Mouse (Mus musculus): ENCODE results near the gene Skp1a. TPM values are rescaled to one million over a fixed set of nuclear protein-coding genes. Genes with fewer than 3 reads are reported as not detected.
A peak's percentile ranks its signal among the peaks of the same experiment; 100 is the strongest.

Skp1a gene
- total and polyA plus RNA-seq, 3 experiments, result 19.9 to 285 (median 119) TPM

- peak within 1 kb of the TSS; percentile 27; the same call in 1 of the 2 replicates for H3K4me3 ChIP-seq (ENCODE audit: low read depth, low read length)
- no peaks in the 10 kb centered on the region for H3K36me3 ChIP-seq (replicated peaks)
- peaks cover 48% of the 10 kb centered on the region; the same call in 1 of the 2 replicates for H3K27me3 ChIP-seq (ENCODE audit: insufficient read depth, low read length)
- ATAC-seq (ENCODE audit: extremely low read depth, insufficient number of reproducible peaks, low FRiP score, poor library complexity, severe bottlenecking) (no peak; the same call in 1 of the 2 replicates), DNase-seq (ENCODE audit: low spot score) (no peak)
- no peaks in the 10 kb centered on the region for H3K9me3 ChIP-seq (replicated peaks)
- H3K4me1 ChIP-seq (ENCODE audit: insufficient read depth, low read depth, low read length), result no peaks in the 10 kb centered on the region
- TF ChIP-seq GATA1 (IDR thresholded peaks at IDR 0.05; ENCODE audit: borderline replicate concordance, low read length) (no peak), TAL1 (conservative IDR thresholded peaks at IDR 0.05; ENCODE audit: low read depth, low read length) (no peak)
Measured at GRCm38 (mm10) chr11:52282774-52283595, 51.2 kb downstream of the Skp1a start, which contains the start of gene Tcf7. Gene Tcf7, minus strand, starts transcription at chr11:52283014.

- no peaks in the 10 kb centered on the region for H3K36me3 ChIP-seq (replicated peaks)
- H3K4me1 ChIP-seq (ENCODE audit: insufficient read depth, low read depth, low read length), result no peaks in the 10 kb centered on the region
- DNase-seq (ENCODE audit: low spot score) (no peak), ATAC-seq (ENCODE audit: extremely low read depth, insufficient number of reproducible peaks, low FRiP score, poor library complexity, severe bottlenecking) (no peak)
- no peak overlapping the region for H3K4me3 ChIP-seq (ENCODE audit: low read depth, low read length)
- TF ChIP-seq GATA2 (IDR thresholded peaks at IDR 0.05; ENCODE audit: borderline replicate concordance, low read depth, low read length), result no peak
- TF ChIP-seq CTCF (IDR thresholded peaks at IDR 0.05; ENCODE audit: low read depth, low read length), result no peak
- no peak for TF ChIP-seq GATA1 (IDR thresholded peaks at IDR 0.05; ENCODE audit: borderline replicate concordance, low read length)
- no peak for TF ChIP-seq TAL1 (conservative IDR thresholded peaks at IDR 0.05; ENCODE audit: low read depth, low read length)
- no peak for TF ChIP-seq POLR2AphosphoS5 (IDR thresholded peaks at IDR 0.05; ENCODE audit: insufficient replicate concordance, low read depth, low read length)
- H3K9me3 ChIP-seq (replicated peaks), result no peaks in the 10 kb centered on the region
- H3K27me3 ChIP-seq (ENCODE audit: insufficient read depth, low read length), result peaks cover 46% of the 10 kb centered on the region; the same call in 1 of the 2 replicates
Measured at GRCm38 (mm10) chr11:52283596-52284571, 52.1 kb downstream of the Skp1a start.

GRCm38 (mm10) chr11:52286301-52286957 lies 54.6 kb downstream of the Skp1a start:
- peaks cover 27% of the 10 kb centered on the region; the same call in 1 of the 2 replicates for H3K27me3 ChIP-seq (ENCODE audit: insufficient read depth, low read length)
- H3K4me3 ChIP-seq (ENCODE audit: low read depth, low read length), result no peak overlapping the region
- H3K4me1 ChIP-seq (ENCODE audit: insufficient read depth, low read depth, low read length), result no peaks in the 10 kb centered on the region
- no peaks in the 10 kb centered on the region for H3K9me3 ChIP-seq (replicated peaks)
- TF ChIP-seq GATA1 (IDR thresholded peaks at IDR 0.05; ENCODE audit: borderline replicate concordance, low read length) (no peak), CTCF (IDR thresholded peaks at IDR 0.05; ENCODE audit: low read depth, low read length) (no peak), POLR2AphosphoS5 (IDR thresholded peaks at IDR 0.05; ENCODE audit: insufficient replicate concordance, low read depth, low read length) (no peak), GATA2 (IDR thresholded peaks at IDR 0.05; ENCODE audit: borderline replicate concordance, low read depth, low read length) (no peak), TAL1 (conservative IDR thresholded peaks at IDR 0.05; ENCODE audit: low read depth, low read length) (no peak)
- H3K36me3 ChIP-seq (replicated peaks), result no peaks in the 10 kb centered on the region
- ATAC-seq (ENCODE audit: extremely low read depth, insufficient number of reproducible peaks, low FRiP score, poor library complexity, severe bottlenecking) (no peak), DNase-seq (ENCODE audit: low spot score) (no peak)

- Histone ChIP-seq H3K27me3 (ENCODE audit: insufficient read depth, low read length) (peaks cover 22% of the 10 kb centered on the region; the same call in 1 of the 2 replicates), H3K36me3 (replicated peaks) (no peaks in the 10 kb centered on the region), H3K4me3 (ENCODE audit: low read depth, low read length) (no peak overlapping the region), H3K4me1 (ENCODE audit: insufficient read depth, low read depth, low read length) (no peaks in the 10 kb centered on the region), H3K9me3 (replicated peaks) (no peaks in the 10 kb centered on the region)
- TF ChIP-seq POLR2AphosphoS5 (IDR thresholded peaks at IDR 0.05; ENCODE audit: insufficient replicate concordance, low read depth, low read length) (no peak), GATA1 (IDR thresholded peaks at IDR 0.05; ENCODE audit: borderline replicate concordance, low read length) (no peak), GATA2 (IDR thresholded peaks at IDR 0.05; ENCODE audit: borderline replicate concordance, low read depth, low read length) (no peak), CTCF (IDR thresholded peaks at IDR 0.05; ENCODE audit: low read depth, low read length) (no peak), TAL1 (conservative IDR thresholded peaks at IDR 0.05; ENCODE audit: low read depth, low read length) (no peak)
- no peak for ATAC-seq (ENCODE audit: extremely low read depth, insufficient number of reproducible peaks, low FRiP score, poor library complexity, severe bottlenecking)
- DNase-seq (ENCODE audit: low spot score), result no peak
Measured at GRCm38 (mm10) chr11:52286958-52287305, 55.1 kb downstream of the Skp1a start.

GRCm38 (mm10) chr11:52292346-52292745 lies 60.6 kb downstream of the Skp1a start:
- ATAC-seq (ENCODE audit: extremely low read depth, insufficient number of reproducible peaks, low FRiP score, poor library complexity, severe bottlenecking) (no peak), DNase-seq (ENCODE audit: low spot score) (no peak)
- no peaks in the 10 kb centered on the region for H3K36me3 ChIP-seq (replicated peaks)
- TF ChIP-seq POLR2AphosphoS5 (IDR thresholded peaks at IDR 0.05; ENCODE audit: insufficient replicate concordance, low read depth, low read length) (no peak), GATA2 (IDR thresholded peaks at IDR 0.05; ENCODE audit: borderline replicate concordance, low read depth, low read length) (no peak), CTCF (IDR thresholded peaks at IDR 0.05; ENCODE audit: low read depth, low read length) (no peak), GATA1 (IDR thresholded peaks at IDR 0.05; ENCODE audit: borderline replicate concordance, low read length) (no peak), TAL1 (conservative IDR thresholded peaks at IDR 0.05; ENCODE audit: low read depth, low read length) (no peak)
- no peaks in the 10 kb centered on the region for H3K9me3 ChIP-seq (replicated peaks)
- no peaks in the 10 kb centered on the region for H3K4me1 ChIP-seq (ENCODE audit: insufficient read depth, low read depth, low read length)
- H3K27me3 ChIP-seq (ENCODE audit: insufficient read depth, low read length), result peaks cover 2% of the 10 kb centered on the region; the same call in 1 of the 2 replicates
- no peak overlapping the region for H3K4me3 ChIP-seq (ENCODE audit: low read depth, low read length)
